Mouse (Mus musculus) left cerebral cortex, postnatal 14 days (tissue): ENCODE results near the gene Ctnna3. TPM values are rescaled to one million over a fixed set of nuclear protein-coding genes. Genes with fewer than 3 reads are reported as not detected.
"Not testable (repeated sequence)": the region's sequence is repeated elsewhere in the genome, so short reads cannot be mapped to it uniquely, and the experiment has no call there.

Experiments used
- DNase-seq, 2 experiments: peaks; one replicate each; pipeline ENCODE4 v3.0.0; 2021 to 2022; ENCODE audit warnings: low spot score in 2 of 2, mixed read lengths in 1 of 2
- intact Hi-C: fragments of 180-260 bp; cut with DNase I; formaldehyde crosslinking; loops from one replicate; pipeline ENCODE4 v1.15.1; 2025
- total RNA-seq, 2 experiments: library from RNA; stranded (reverse); gene quantifications; 2 replicates each; pipeline ENCODE4 v1.2.3; 2021

Gene Ctnna3
- total RNA-seq, 2 experiments from 2014 or later = 1.0 to 2.0 TPM

GRCm38 (mm10) chr10:64224007-64224406 is 794.1 kb downstream of the Ctnna3 start:
- intact Hi-C loops = no loop called here
- no peak for DNase-seq

GRCm38 (mm10) chr10:64224424-64224823 is 794.5 kb downstream of the Ctnna3 start:
- intact Hi-C loops = no loop called here
- no peak for DNase-seq

GRCm38 (mm10) chr10:64225826-64226225 is 795.9 kb downstream of the Ctnna3 start:
- DNase-seq, intact Hi-C loops: not testable (repeated sequence)

- intact Hi-C loops = no loop called here
These were observed 813.5 kb downstream of the Ctnna3 start for GRCm38 (mm10) chr10:64243421-64243820.

GRCm38 (mm10) chr10:64268156-64268555 is 838.3 kb downstream of the Ctnna3 start:
- intact Hi-C loops = no loop called here
- peak; percentile 28 to 39 for DNase-seq

More at GRCm38 (mm10) chr10:64243421-64243820, 813.5 kb downstream of the Ctnna3 start:
- DNase-seq = no peak

- intact Hi-C loops = no loop called here
- no peak for DNase-seq
These were observed 845.2 kb downstream of the Ctnna3 start for GRCm38 (mm10) chr10:64275143-64275542.

- intact Hi-C loops = no loop called here
These were observed 848.9 kb downstream of the Ctnna3 start for GRCm38 (mm10) chr10:64278836-64279235.

GRCm38 (mm10) chr10:64305802-64306201 is 875.9 kb downstream of the Ctnna3 start:
- intact Hi-C loops = no loop called here
- no peak for DNase-seq

More at GRCm38 (mm10) chr10:64278836-64279235, 848.9 kb downstream of the Ctnna3 start:
- no peak for DNase-seq

- DNase-seq = peak; percentile 3 to 10
- intact Hi-C loops = no loop called here
These were observed 881.9 kb downstream of the Ctnna3 start for GRCm38 (mm10) chr10:64311622-64312292.

GRCm38 (mm10) chr10:64320332-64320731 is 890.4 kb downstream of the Ctnna3 start:
- DNase-seq = peak; percentile 37 to 45
- intact Hi-C loops = no loop called here

- peak; percentile 11 to 49 for DNase-seq
- intact Hi-C loops = no loop called here
These were observed 912.9 kb downstream of the Ctnna3 start for GRCm38 (mm10) chr10:64342702-64343379.

GRCm38 (mm10) chr10:64373288-64373687 is 943.4 kb downstream of the Ctnna3 start:
- intact Hi-C loops = no loop called here
- no peak for DNase-seq

GRCm38 (mm10) chr10:64377751-64378150 is 947.9 kb downstream of the Ctnna3 start:
- DNase-seq = no peak
- intact Hi-C loops = no loop called here

GRCm38 (mm10) chr10:64396579-64396978 is 966.7 kb downstream of the Ctnna3 start:
- DNase-seq = no peak
- intact Hi-C loops = no loop called here

- DNase-seq, intact Hi-C loops: not testable (repeated sequence)
These were observed 988.5 kb downstream of the Ctnna3 start for GRCm38 (mm10) chr10:64418396-64418795.

GRCm38 (mm10) chr10:64438736-64439135 is 1008.8 kb downstream of the Ctnna3 start:
- no peak for DNase-seq
- intact Hi-C loops = no loop called here

GRCm38 (mm10) chr10:64448624-64449023 is 1018.7 kb downstream of the Ctnna3 start:
- peak; percentile 4 to 37 for DNase-seq
- intact Hi-C loops = no loop called here

- DNase-seq = peak in 1 of 2 experiments; percentile 1
- intact Hi-C loops = no loop called here
These were observed 1053.4 kb downstream of the Ctnna3 start for GRCm38 (mm10) chr10:64483281-64483680.

- intact Hi-C loops = no loop called here
- no peak for DNase-seq
These were observed 1059.6 kb downstream of the Ctnna3 start for GRCm38 (mm10) chr10:64489471-64489870.

- DNase-seq = no peak
- intact Hi-C loops = no loop called here
These were observed 1113.7 kb downstream of the Ctnna3 start for GRCm38 (mm10) chr10:64543647-64544046.

GRCm38 (mm10) chr10:64544389-64544788 is 1114.5 kb downstream of the Ctnna3 start:
- no peak for DNase-seq
- intact Hi-C loops = no loop called here
